Mouse (Mus musculus) MEL (cell line): ENCODE measurements around the gene Arcn1. TPM values are rescaled to one million over a fixed set of nuclear protein-coding genes. Genes with fewer than 3 reads are reported as not detected.

Experiments
- DNase-seq: peaks from one replicate; pipeline ENCODE4 v3.0.0; 2011; ENCODE audit warnings: low read depth, low spot score
- H3K27ac ChIP-seq: 2 replicates; pipeline ENCODE4 v1.5.1; 2012; ENCODE audit warnings: low read depth, mild to moderate bottlenecking, control low read depth, low read length, moderate library complexity; ENCODE audit not compliant: control insufficient read depth
- H3K27me3 ChIP-seq, 2 experiments: fragments of 150-350 bp in 1 of 2; sonication (generic) in 1 of 2; 2 replicates each; pipeline ENCODE4 v1.6.1; 2012; ENCODE audit warnings: low read length in 2 of 2, mild to moderate bottlenecking in 2 of 2, improper control_type of control experiment in 1 of 2, moderate library complexity in 1 of 2; ENCODE audit not compliant: insufficient read depth in 2 of 2, control insufficient read depth in 1 of 2
- H3K36me3 ChIP-seq, 2 experiments: 2 replicates each; pipeline ENCODE4 v1.6.1; 2012 to 2014; ENCODE audit warnings: low read length in 2 of 2, improper control_type of control experiment in 1 of 2, inconsistent platforms in 1 of 2, mild to moderate bottlenecking in 1 of 2; ENCODE audit not compliant: insufficient read depth in 2 of 2, control insufficient read depth in 1 of 2
- H3K4me1 ChIP-seq, 2 experiments: fragments of 150-350 bp in 1 of 2; sonication (generic) in 1 of 2; 2 replicates each; pipeline ENCODE4 v1.6.1; 2012; ENCODE audit warnings: low read length in 2 of 2, improper control_type of control experiment in 1 of 2, mild to moderate bottlenecking in 1 of 2; ENCODE audit not compliant: insufficient read depth in 2 of 2, control insufficient read depth in 1 of 2
- H3K4me3 ChIP-seq, 2 experiments: fragments of 150-350 bp in 1 of 2; sonication (generic) in 1 of 2; 2 replicates each; pipeline ENCODE4 v1.5.1; 2012; ENCODE audit warnings: low read depth in 2 of 2, low read length in 2 of 2, mild to moderate bottlenecking in 2 of 2, moderate library complexity in 2 of 2, control low read depth in 1 of 2, improper control_type of control experiment in 1 of 2; ENCODE audit not compliant: control insufficient read depth in 1 of 2, insufficient read depth in 1 of 2
- H3K79me2 ChIP-seq: 2 replicates; pipeline ENCODE4 v1.6.1; 2012; ENCODE audit warnings: mild to moderate bottlenecking, low read length, moderate library complexity; ENCODE audit not compliant: control insufficient read depth, poor library complexity, insufficient read depth
- H3K9ac ChIP-seq: 2 replicates; pipeline ENCODE4 v1.6.1; 2012; ENCODE audit warnings: low read depth, mild to moderate bottlenecking, control low read depth, low read length, moderate library complexity; ENCODE audit not compliant: control insufficient read depth, poor library complexity, severe bottlenecking
- H3K9me3 ChIP-seq: fragments of 150-350 bp; sonication (generic); replicated peaks from 2 replicates; pipeline ENCODE4 v1.6.1; 2012; ENCODE audit warnings: mild to moderate bottlenecking, low read length, improper control_type of control experiment, moderate library complexity; ENCODE audit not compliant: insufficient read depth
- ELF1 ChIP-seq: IDR thresholded peaks from 2 replicates; pipeline ENCODE4 v1.6.1; 2014; ENCODE audit warnings: low read depth, mild to moderate bottlenecking, inconsistent platforms, low read length, improper control_type of control experiment, moderate library complexity
- EP300 ChIP-seq, 2 experiments: IDR thresholded peaks; 2 replicates each; pipeline ENCODE4 v1.6.1; 2011; ENCODE audit warnings: improper control_type of control experiment in 2 of 2, low read length in 2 of 2, low read depth in 1 of 2, mild to moderate bottlenecking in 1 of 2
- ETS1 ChIP-seq: IDR thresholded peaks from 2 replicates; pipeline ENCODE4 v1.6.1; 2012; ENCODE audit warnings: low read depth, mild to moderate bottlenecking, inconsistent platforms, low read length, improper control_type of control experiment, moderate library complexity
- GABPA ChIP-seq: IDR thresholded peaks from 2 replicates; pipeline ENCODE4 v1.6.1; 2012; ENCODE audit warnings: low read depth, mild to moderate bottlenecking, inconsistent platforms, low read length, improper control_type of control experiment, moderate library complexity
- GATA1 ChIP-seq: IDR thresholded peaks from 2 replicates; pipeline ENCODE4 v1.6.1; 2011; ENCODE audit warnings: low read depth, low read length, improper control_type of control experiment
- HCFC1 ChIP-seq: IDR thresholded peaks from 2 replicates; pipeline ENCODE4 v1.6.1; 2012; ENCODE audit warnings: low read depth, mild to moderate bottlenecking, inconsistent platforms, low read length, improper control_type of control experiment, moderate library complexity
- JUND ChIP-seq: IDR thresholded peaks from 2 replicates; pipeline ENCODE4 v1.6.1; 2011; ENCODE audit warnings: low read depth, mild to moderate bottlenecking, improper control_type of control experiment, low read length
- KAT2A ChIP-seq: conservative IDR thresholded peaks from 2 replicates; pipeline ENCODE4 v1.6.1; 2012; ENCODE audit warnings: low read depth, low read length, improper control_type of control experiment, inconsistent platforms
- MAFK ChIP-seq: IDR thresholded peaks from 2 replicates; pipeline ENCODE4 v1.6.1; 2011; ENCODE audit warnings: low read depth, mild to moderate bottlenecking, low read length, improper control_type of control experiment, borderline replicate concordance
- MAX ChIP-seq: IDR thresholded peaks from 2 replicates; pipeline ENCODE4 v1.6.1; 2011; ENCODE audit warnings: low read length, improper control_type of control experiment
- MAZ ChIP-seq: IDR thresholded peaks from 2 replicates; pipeline ENCODE4 v1.6.1; 2012; ENCODE audit warnings: low read depth, mild to moderate bottlenecking, inconsistent platforms, low read length, improper control_type of control experiment
- MEF2A ChIP-seq: IDR thresholded peaks from 2 replicates; pipeline ENCODE4 v1.6.1; 2014; ENCODE audit warnings: low read depth, mild to moderate bottlenecking, inconsistent platforms, low read length, improper control_type of control experiment; ENCODE audit not compliant: poor library complexity, insufficient replicate concordance, severe bottlenecking; ENCODE audit errors: extremely low read depth
- MXI1 ChIP-seq: IDR thresholded peaks from 2 replicates; pipeline ENCODE4 v1.6.1; 2011; ENCODE audit warnings: mild to moderate bottlenecking, low read depth, low read length, improper control_type of control experiment
- NRF1 ChIP-seq: IDR thresholded peaks from 2 replicates; pipeline ENCODE4 v1.6.1; 2014; ENCODE audit warnings: low read depth, mild to moderate bottlenecking, inconsistent platforms, low read length, improper control_type of control experiment, moderate library complexity; ENCODE audit not compliant: poor library complexity, insufficient read depth, severe bottlenecking
- POLR2AphosphoS2 ChIP-seq: IDR thresholded peaks from 2 replicates; pipeline ENCODE4 v1.6.1; 2011; ENCODE audit warnings: low read length, improper control_type of control experiment
- POLR2AphosphoS5 ChIP-seq: IDR thresholded peaks from 2 replicates; pipeline ENCODE4 v1.6.1; 2012; ENCODE audit warnings: low read depth, borderline replicate concordance, mild to moderate bottlenecking, inconsistent platforms, low read length, moderate library complexity, mixed read lengths
- RAD21 ChIP-seq: IDR thresholded peaks from 2 replicates; pipeline ENCODE4 v1.6.1; 2011; ENCODE audit warnings: mild to moderate bottlenecking, low read depth, low read length, improper control_type of control experiment
- RCOR1 ChIP-seq: IDR thresholded peaks from 2 replicates; pipeline ENCODE4 v1.6.1; 2012; ENCODE audit warnings: low read depth, mild to moderate bottlenecking, inconsistent platforms, low read length, improper control_type of control experiment
- SMC3 ChIP-seq: IDR thresholded peaks from 2 replicates; pipeline ENCODE4 v1.6.1; 2011; ENCODE audit warnings: low read depth, low read length, improper control_type of control experiment
- TAL1 ChIP-seq: IDR thresholded peaks from 2 replicates; pipeline ENCODE4 v1.6.1; 2012; ENCODE audit warnings: mild to moderate bottlenecking, inconsistent platforms, low read length, moderate library complexity, mixed read lengths
- TBP ChIP-seq: IDR thresholded peaks from 2 replicates; pipeline ENCODE4 v1.8.0; 2011; ENCODE audit warnings: low read depth, low read length, improper control_type of control experiment
- TCF12 ChIP-seq: IDR thresholded peaks from 2 replicates; pipeline ENCODE4 v1.6.1; 2014; ENCODE audit warnings: low read depth, mild to moderate bottlenecking, inconsistent platforms, low read length, improper control_type of control experiment, moderate library complexity
- UBTF ChIP-seq: IDR thresholded peaks from 2 replicates; pipeline ENCODE4 v1.6.1; 2012; ENCODE audit warnings: low read depth, mild to moderate bottlenecking, inconsistent platforms, low read length, improper control_type of control experiment, moderate library complexity, borderline replicate concordance; ENCODE audit not compliant: insufficient read depth
- USF1 ChIP-seq: IDR thresholded peaks from 2 replicates; pipeline ENCODE4 v1.6.1; 2014; ENCODE audit warnings: low read depth, mild to moderate bottlenecking, inconsistent platforms, low read length, improper control_type of control experiment, moderate library complexity
- ZMIZ1 ChIP-seq: IDR thresholded peaks from 2 replicates; pipeline ENCODE4 v1.6.1; 2012; ENCODE audit warnings: low read depth, mild to moderate bottlenecking, inconsistent platforms, low read length, improper control_type of control experiment, moderate library complexity
- ZNF384 ChIP-seq: IDR thresholded peaks from 2 replicates; pipeline ENCODE4 v1.6.1; 2012; ENCODE audit warnings: low read depth, mild to moderate bottlenecking, inconsistent platforms, low read length, improper control_type of control experiment
- polyA plus RNA-seq, 2 experiments: library from polyadenylated mRNA; stranded (reverse) in 1 of 2; unstranded in 1 of 2; fragments of >175 nt in 1 of 2; fragments of >200 nt in 1 of 2; gene quantifications; 2 replicates each; pipeline versions ENCODE4 v1.2.1 to v1.2.4; 2012; ENCODE audit warnings: low replicate concordance in 2 of 2, low read depth in 1 of 2; ENCODE audit not compliant: insufficient read length in 2 of 2, insufficient read depth in 1 of 2, missing spikeins in 1 of 2
- total RNA-seq: library from RNA; depleted of rRNA; stranded (reverse); fragments of 300-350 nt; gene quantifications from 2 replicates; pipeline ENCODE4 v1.2.3, GENCODE M21; 2012

The Arcn1 gene
- total and polyA plus RNA-seq, 3 experiments, result 118 to 273 (median 145) TPM

GRCm38 (mm10) chr9:44733671-44734523 is 33.7 kb downstream of the Arcn1 start:
- TF ChIP-seq JUND (no peak), UBTF (0 out of 2 replicates have a peak, but pooled peaks have one; percentile 52), NRF1 (peak; percentile 47; the same call in 1 of the 2 replicates), TAL1 (no peak), MAX (peak; percentile 45; the same call in 1 of the 2 replicates), USF1 (0 out of 2 replicates have a peak, but pooled peaks have one; percentile 4)
- TF ChIP-seq, all 39 proteins: peak for 4
- DNase-seq, result peak; percentile 46
- Histone ChIP-seq H3K27ac (peak overlapping the region; percentile 52), H3K9ac (peak overlapping the region; percentile 54), H3K36me3 (peaks cover 0 to 11% of the 10 kb centered on the region in 2 experiments; a peak in 2 of 4 replicates), H3K27me3 (no peaks in the 10 kb centered on the region), H3K4me3 (peak overlapping the region; percentile 41 to 57), H3K9me3 (no peaks in the 10 kb centered on the region), H3K4me1 (peaks cover 11 to 17% of the 10 kb centered on the region in 2 experiments), H3K79me2 (no peaks in the 10 kb centered on the region)

GRCm38 (mm10) chr9:44732921-44733530 is 34.6 kb downstream of the Arcn1 start:
- DNase-seq, result peak; percentile 61
- Histone ChIP-seq H3K4me1 (peaks cover 11 to 17% of the 10 kb centered on the region in 2 experiments), H3K4me3 (peak overlapping the region; percentile 41 to 57)
- TF ChIP-seq UBTF, result no peak
- TF ChIP-seq MEF2A, result no peak
- TF ChIP-seq MAZ, result no peak; the same call in 1 of the 2 replicates
- no peak for TF ChIP-seq USF1
- no peak for TF ChIP-seq MAX
- no peak for TF ChIP-seq SMC3
- no peak for TF ChIP-seq ZNF384
- peak; percentile 30; the same call in 1 of the 2 replicates for TF ChIP-seq ETS1
- TF ChIP-seq GATA1, result no peak
- no peak for TF ChIP-seq POLR2AphosphoS2
- TF ChIP-seq JUND, result no peak
- 0 out of 2 replicates have a peak, but pooled peaks have one; percentile 19 for TF ChIP-seq TCF12
- TF ChIP-seq ELF1, result no peak
- TF ChIP-seq KAT2A, result no peak
- TF ChIP-seq MAFK, result no peak
- TF ChIP-seq MXI1, result peak; percentile 33; the same call in 1 of the 2 replicates
- TF ChIP-seq NRF1, result no peak
- peak; percentile 16 to 51; a peak in 2 of 4 replicates for TF ChIP-seq EP300 (IDR thresholded peaks at IDR 0.05; ENCODE audit: low read depth in 1 of 2, low read length in 2 of 2)
- TF ChIP-seq GABPA, result no peak
- peak; percentile 51; the same call in 1 of the 2 replicates for TF ChIP-seq RCOR1
- TF ChIP-seq ZMIZ1, result no peak
- no peak for TF ChIP-seq RAD21
- TF ChIP-seq TBP, result no peak
- TF ChIP-seq POLR2AphosphoS5, result no peak
- TF ChIP-seq HCFC1, result no peak

More at GRCm38 (mm10) chr9:44732921-44733530, 34.6 kb downstream of the Arcn1 start:
- Histone ChIP-seq H3K79me2 (no peaks in the 10 kb centered on the region), H3K9ac (peak overlapping the region; percentile 54), H3K9me3 (no peaks in the 10 kb centered on the region), H3K27me3 (no peaks in the 10 kb centered on the region; a peak in 1 of 4 replicates), H3K27ac (peak overlapping the region; percentile 52), H3K36me3 (peaks cover 0 to 11% of the 10 kb centered on the region in 2 experiments; a peak in 2 of 4 replicates)
